Mouse (Mus musculus): ENCODE measurements around the gene Lmod1.

GRCm38 (mm10) chr1:135368982-135369381, 44.4 kb downstream of the Lmod1 start:
- TF ChIP-seq CTCF (IDR thresholded peaks at IDR 0.05; ENCODE audit: borderline replicate concordance, extremely low read depth, insufficient read depth, insufficient read length) (peak; percentile 39; the same call in 1 of the 2 replicates), POLR2A (IDR thresholded peaks at IDR 0.05; ENCODE audit: borderline replicate concordance, extremely low read depth, insufficient read depth, insufficient read length, poor library complexity, severe bottlenecking) (no peak)
